Mouse (Mus musculus): ENCODE results near the gene Ift27.

- no peak for TF ChIP-seq POLR2A (IDR thresholded peaks at IDR 0.05; ENCODE audit: low read depth, low read length)
- TF ChIP-seq CTCF (conservative IDR thresholded peaks at IDR 0.05; ENCODE audit: insufficient read depth, insufficient read length, low read depth, low read length), result no peak
Measured at GRCm38 (mm10) chr15:78195096-78195880, 21.4 kb upstream of the Ift27 start.
